Mouse (Mus musculus) C2C12 (cell line): ENCODE measurements around the gene Sall1. TPM values are rescaled to one million over a fixed set of nuclear protein-coding genes. Genes with fewer than 3 reads are reported as not detected.

Experiments used
- H3K27me3 ChIP-seq: one replicate; pipeline ENCODE4 v1.6.1; 2011; ENCODE audit not compliant: control insufficient read depth, insufficient read depth, insufficient read length
- H3K36me3 ChIP-seq: one replicate; pipeline ENCODE4 v1.6.1; 2011; ENCODE audit not compliant: control insufficient read depth, insufficient read depth
- H3K4me3 ChIP-seq: one replicate; pipeline ENCODE4 v1.5.1; 2011; ENCODE audit warnings: mild to moderate bottlenecking, control low read depth; ENCODE audit not compliant: poor library complexity, insufficient read depth, severe bottlenecking
- H3K79me2 ChIP-seq: one replicate; pipeline ENCODE4 v1.6.1; 2011; ENCODE audit not compliant: control insufficient read depth, insufficient read depth
- H3K79me3 ChIP-seq: one replicate; pipeline ENCODE4 v1.6.1; 2011; ENCODE audit warnings: low read depth, control low read depth
- H3ac ChIP-seq: one replicate; pipeline ENCODE3; 2011; ENCODE audit warnings: low read depth; ENCODE audit not compliant: control insufficient read depth, insufficient read length
- CEBPB ChIP-seq: IDR thresholded peaks from one replicate; pipeline ENCODE4 v1.6.1; 2011; ENCODE audit warnings: low read depth, mild to moderate bottlenecking, control low read depth, moderate library complexity
- CTCF ChIP-seq: IDR thresholded peaks from one replicate; pipeline ENCODE4 v1.5.1; 2011; ENCODE audit not compliant: control insufficient read depth, insufficient read depth, insufficient read length
- FOSL1 ChIP-seq: IDR thresholded peaks from one replicate; pipeline ENCODE4 v1.8.0; 2011; ENCODE audit warnings: mild to moderate bottlenecking, low read length; ENCODE audit not compliant: poor library complexity, insufficient read depth, severe bottlenecking
- MAX ChIP-seq: IDR thresholded peaks from one replicate; pipeline ENCODE4 v1.6.1; 2011; ENCODE audit warnings: mild to moderate bottlenecking, control low read depth
- MYOD1 ChIP-seq: IDR thresholded peaks from one replicate; pipeline ENCODE4 v1.6.1; 2011; ENCODE audit warnings: low read depth; ENCODE audit not compliant: control insufficient read depth, insufficient read length
- MYOG ChIP-seq: IDR thresholded peaks from one replicate; pipeline ENCODE4 v1.6.1; 2011; ENCODE audit not compliant: control insufficient read depth, insufficient read length; ENCODE audit errors: extremely low read depth
- USF1 ChIP-seq: IDR thresholded peaks from one replicate; pipeline ENCODE4 v1.6.1; 2011; ENCODE audit warnings: low read depth, mild to moderate bottlenecking, control low read depth, moderate library complexity
- polyA plus RNA-seq: library from polyadenylated mRNA; unstranded; fragments of >200 nt; fragmentation: generic; extraction: Trizol; gene quantifications from one replicate; pipeline ENCODE4 v1.2.1, GENCODE M21; 2012; ENCODE audit warnings: missing spikeins

Gene Sall1
- polyA plus RNA-seq, 1 experiment: not detected

- Histone ChIP-seq H3K4me3 (no peak overlapping the region), H3ac (no peak overlapping the region), H3K36me3 (no peaks in the 10 kb centered on the region), H3K27me3 (no peaks in the 10 kb centered on the region), H3K79me3 (no peaks in the 10 kb centered on the region), H3K79me2 (no peaks in the 10 kb centered on the region)
- TF ChIP-seq CEBPB (no peak), MYOG (no peak), FOSL1 (no peak), USF1 (no peak), MAX (no peak), CTCF (no peak), MYOD1 (no peak)
Measured at GRCm38 (mm10) chr8:89032412-89032811, 11.6 kb downstream of the Sall1 start.

GRCm38 (mm10) chr8:89028156-89028555 is 15.8 kb downstream of the Sall1 start:
- no peaks in the 10 kb centered on the region for H3K27me3 ChIP-seq
- no peaks in the 10 kb centered on the region for H3K36me3 ChIP-seq
- H3K79me2 ChIP-seq: no peaks in the 10 kb centered on the region

GRCm38 (mm10) chr8:89026139-89026520 is 17.8 kb downstream of the Sall1 start:
- Histone ChIP-seq H3K4me3 (no peak overlapping the region), H3K27me3 (no peaks in the 10 kb centered on the region), H3K79me2 (no peaks in the 10 kb centered on the region), H3K36me3 (no peaks in the 10 kb centered on the region), H3ac (no peak overlapping the region), H3K79me3 (no peaks in the 10 kb centered on the region)
- TF ChIP-seq FOSL1 (no peak), CTCF (no peak), MAX (no peak), MYOG (no peak), USF1 (no peak), CEBPB (no peak), MYOD1 (no peak)

More at GRCm38 (mm10) chr8:89028156-89028555, 15.8 kb downstream of the Sall1 start:
- no peak overlapping the region for H3ac ChIP-seq
- H3K79me3 ChIP-seq: no peaks in the 10 kb centered on the region
- H3K4me3 ChIP-seq: no peak overlapping the region
- TF ChIP-seq MYOD1 (no peak), CTCF (no peak), USF1 (no peak), MAX (no peak), CEBPB (no peak), FOSL1 (no peak), MYOG (no peak)

- Histone ChIP-seq H3K36me3 (no peaks in the 10 kb centered on the region), H3K79me2 (no peaks in the 10 kb centered on the region), H3ac (no peak overlapping the region), H3K79me3 (no peaks in the 10 kb centered on the region), H3K27me3 (no peaks in the 10 kb centered on the region), H3K4me3 (no peak overlapping the region)
- TF ChIP-seq MYOD1 (no peak), MAX (no peak), USF1 (no peak), CEBPB (no peak), CTCF (no peak), MYOG (no peak), FOSL1 (no peak)
Measured at GRCm38 (mm10) chr8:89025281-89026138, 18.5 kb downstream of the Sall1 start.

GRCm38 (mm10) chr8:89024796-89025195 is 19.2 kb downstream of the Sall1 start:
- no peak overlapping the region for H3K4me3 ChIP-seq
- H3K36me3 ChIP-seq: no peaks in the 10 kb centered on the region
- no peaks in the 10 kb centered on the region for H3K27me3 ChIP-seq
- H3K79me2 ChIP-seq: no peaks in the 10 kb centered on the region
- no peak for TF ChIP-seq MYOG
- no peak for TF ChIP-seq CEBPB
- no peak for TF ChIP-seq FOSL1
- no peak for TF ChIP-seq USF1
- no peak for TF ChIP-seq MYOD1
- TF ChIP-seq MAX: no peak
- no peak overlapping the region for H3ac ChIP-seq
- H3K79me3 ChIP-seq: no peaks in the 10 kb centered on the region

GRCm38 (mm10) chr8:89021139-89021538 is 22.8 kb downstream of the Sall1 start:
- Histone ChIP-seq H3K4me3 (no peak overlapping the region), H3K27me3 (no peaks in the 10 kb centered on the region)
- TF ChIP-seq MYOG (no peak), CTCF (no peak), USF1 (no peak), CEBPB (no peak), FOSL1 (no peak), MAX (no peak), MYOD1 (no peak)

More at GRCm38 (mm10) chr8:89021139-89021538, 22.8 kb downstream of the Sall1 start:
- no peaks in the 10 kb centered on the region for H3K79me3 ChIP-seq
- H3K36me3 ChIP-seq: no peaks in the 10 kb centered on the region
- H3K79me2 ChIP-seq: no peaks in the 10 kb centered on the region
- no peak overlapping the region for H3ac ChIP-seq
